Mouse (Mus musculus): ENCODE data around the gene Btbd2.

DNA sequence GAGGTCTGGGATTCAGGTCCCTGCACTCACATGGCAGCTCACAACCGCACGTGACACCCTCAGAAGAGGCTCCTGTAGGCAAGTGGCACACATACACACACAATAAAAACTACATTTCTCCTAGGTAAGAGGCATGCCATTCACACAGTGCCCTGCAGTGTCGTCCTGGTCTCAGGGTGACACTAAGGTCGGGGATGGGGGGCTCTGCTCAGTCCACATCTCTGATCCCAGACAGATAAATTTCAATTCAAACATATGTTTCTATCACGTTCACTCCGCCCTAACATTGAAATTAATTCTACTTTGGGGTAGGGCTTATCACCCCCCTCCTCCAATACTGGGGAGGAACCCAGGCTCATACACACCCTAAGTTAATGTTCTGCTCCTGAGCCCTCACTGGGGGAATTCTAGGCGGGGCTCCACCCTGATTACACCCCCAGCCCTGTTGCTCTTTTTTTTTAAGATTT, 43.2 kb upstream of the Btbd2 start:
- no peak for TF ChIP-seq CTCF (IDR thresholded peaks at IDR 0.05; ENCODE audit: low read depth)
- no peak for TF ChIP-seq EP300 (IDR thresholded peaks at IDR 0.05; ENCODE audit: low read depth)

All from heart, postnatal 0 days (tissue).